Mouse (Mus musculus) hindbrain, embryonic 13.5 days (tissue): Measurements from ENCODE around the gene Eogt. TPM values are rescaled to one million over a fixed set of nuclear protein-coding genes. Genes with fewer than 3 reads are reported as not detected.

Source experiments
- ATAC-seq: fragments of 200-750 bp; cut with Nextera tagmentation; 2 replicates; pipeline ENCODE4 v1.8.0; 2017; ENCODE audit warnings: moderate TSS enrichment; ENCODE audit not compliant: low FRiP score
- H3K27ac ChIP-seq: fragments of 300-500 bp; sonication (generic); 2 replicates; pipeline ENCODE4 v1.5.1; 2015; ENCODE audit warnings: inconsistent platforms, mild to moderate bottlenecking, moderate library complexity
- H3K27me3 ChIP-seq: fragments of 300-500 bp; sonication (generic); 2 replicates; pipeline ENCODE4 v1.6.1; 2015; ENCODE audit warnings: mild to moderate bottlenecking, inconsistent platforms
- H3K36me3 ChIP-seq: fragments of 300-500 bp; sonication (generic); 2 replicates; pipeline ENCODE4 v1.6.1; 2015; ENCODE audit warnings: mild to moderate bottlenecking, inconsistent platforms
- H3K4me1 ChIP-seq: fragments of 300-500 bp; sonication (generic); replicated peaks from 2 replicates; pipeline ENCODE4 v1.6.1; 2015; ENCODE audit warnings: inconsistent platforms
- H3K4me2 ChIP-seq: fragments of 300-500 bp; sonication (generic); 2 replicates; pipeline ENCODE4 v1.6.1; 2015; ENCODE audit warnings: inconsistent platforms, mild to moderate bottlenecking, moderate library complexity
- H3K4me3 ChIP-seq: fragments of 300-500 bp; sonication (generic); 2 replicates; pipeline ENCODE4 v1.5.1; 2015; ENCODE audit warnings: mild to moderate bottlenecking, inconsistent platforms
- H3K9ac ChIP-seq: fragments of 300-500 bp; sonication (generic); 2 replicates; pipeline ENCODE4 v1.6.1; 2015; ENCODE audit warnings: mild to moderate bottlenecking, inconsistent platforms
- H3K9me3 ChIP-seq: fragments of 300-500 bp; sonication (generic); 2 replicates; pipeline ENCODE4 v1.6.1; 2016; ENCODE audit warnings: inconsistent platforms
- WGBS: fragments of 180-500 bp; shearing (Covaris S2); methylation state at CpG from one replicate; pipeline ENCODE4 v1.1.7; 2015; 5-methylcytosine and 5-hydroxymethylcytosine counted together
- polyA plus RNA-seq: library from polyadenylated mRNA; unstranded; fragments of >200 nt; fragmentation: Nextera tagmentation; extraction: Ambion mirVana; gene quantifications from 2 replicates; pipeline ENCODE4 v1.2.1, GENCODE M21; 2015

Gene Eogt
- polyA plus RNA-seq, result 9.3 and 9.7 TPM in 2 replicates

- H3K27ac ChIP-seq, result peak within 1 kb of the TSS; percentile 91
- H3K36me3 ChIP-seq, result peaks cover 3% of the 10 kb centered on the region
- no peaks in the 10 kb centered on the region for H3K9me3 ChIP-seq
- peak within 1 kb of the TSS; percentile 96 for H3K4me2 ChIP-seq
- peak within 1 kb of the TSS; percentile 67 for H3K4me3 ChIP-seq
- H3K4me1 ChIP-seq, result peaks cover 30% of the 10 kb centered on the region
- WGBS, result under 1% methylated on average over 54 of the region's 56 CpGs
- no peaks in the 10 kb centered on the region for H3K27me3 ChIP-seq
- peak within 1 kb of the TSS; percentile 90 for H3K9ac ChIP-seq
- ATAC-seq, result peak; percentile 84
Measured at GRCm38 (mm10) chr6:97148383-97149251, at the start of gene Eogt. Gene Eogt (minus strand): TSS chr6:97149182.

DNA sequence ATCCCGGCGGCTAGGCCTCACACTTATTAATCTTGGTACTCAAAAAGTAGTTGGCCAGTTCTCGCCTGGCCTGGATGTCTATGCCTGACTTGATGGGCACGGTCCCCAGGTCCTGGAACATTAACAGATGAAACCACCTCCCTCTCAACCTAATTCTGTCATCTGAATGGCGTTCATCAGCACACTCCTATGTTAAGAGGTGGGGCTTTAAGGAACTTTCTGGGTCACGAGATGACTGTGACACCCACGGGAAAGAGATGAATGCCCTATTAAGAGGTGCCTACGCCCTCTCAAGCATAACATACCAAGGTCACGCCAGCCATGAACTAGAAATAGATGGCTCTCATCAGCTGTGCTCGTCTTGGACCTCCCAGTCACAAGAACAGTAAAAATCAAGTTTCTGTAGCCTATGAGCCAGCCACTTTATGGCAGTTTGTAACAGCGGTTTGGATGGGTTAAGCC is 30.4 kb upstream of the Eogt start:
- peak overlapping the region; percentile 93 for H3K4me3 ChIP-seq
- peaks cover 25% of the 10 kb centered on the region for H3K36me3 ChIP-seq
- H3K4me1 ChIP-seq, result peaks cover 24% of the 10 kb centered on the region
- peak overlapping the region; percentile 60 for H3K4me2 ChIP-seq
- H3K9ac ChIP-seq, result peak overlapping the region; percentile 94
- 9% methylated on average over 11 of the region's 11 CpGs for WGBS
- ATAC-seq, result peak; percentile 72
- no peaks in the 10 kb centered on the region for H3K9me3 ChIP-seq
- no peaks in the 10 kb centered on the region for H3K27me3 ChIP-seq
- peak overlapping the region; percentile 91 for H3K27ac ChIP-seq

DNA sequence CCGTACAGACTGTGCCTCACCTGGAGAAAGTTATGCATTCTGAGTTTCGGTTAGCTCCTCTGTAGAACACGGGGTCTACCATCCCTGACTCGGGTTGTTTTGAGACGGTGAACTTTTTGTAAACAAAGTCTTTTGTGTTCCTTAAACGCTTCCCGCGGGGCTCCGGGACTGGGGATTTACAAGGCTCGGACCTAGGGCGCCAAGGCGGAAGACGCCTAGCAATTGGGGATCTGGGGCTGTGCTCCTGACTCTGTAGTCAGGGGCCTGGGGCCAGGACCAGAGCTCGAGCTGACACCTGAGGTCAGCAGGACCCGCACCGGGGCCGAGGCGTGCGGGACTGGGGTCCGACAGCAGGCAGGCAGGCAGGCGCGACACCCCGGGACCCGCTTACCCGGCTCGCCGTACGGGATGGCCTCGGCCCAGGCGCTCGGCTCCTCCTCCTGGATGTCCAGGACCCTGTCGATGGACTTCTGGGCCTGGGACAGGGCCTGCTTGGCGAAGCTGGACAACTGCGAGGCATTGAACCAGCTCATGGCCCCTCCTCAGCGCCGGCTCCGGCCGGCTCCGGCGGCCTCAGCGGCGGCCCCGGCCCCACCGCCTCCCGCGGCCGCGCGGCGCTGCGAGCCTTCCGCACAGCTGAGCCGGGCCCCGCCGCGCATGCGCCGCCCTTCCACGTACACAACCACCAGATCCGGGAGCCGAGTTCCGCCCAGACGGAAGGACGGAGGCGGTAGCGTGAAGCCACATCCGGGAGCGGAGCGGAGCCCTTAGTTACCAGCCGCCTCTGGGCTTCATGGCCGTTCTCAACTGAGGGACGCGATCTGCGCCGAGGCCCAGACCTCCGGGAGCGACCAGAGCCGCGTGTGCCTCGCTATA is 29.7 kb upstream of the Eogt start, which contains the start of gene Tmf1:
Gene Tmf1 (minus strand): TSS at position 632 of the 876 bp plus-strand sequence.
- ATAC-seq, result peak; percentile 98

DNA sequence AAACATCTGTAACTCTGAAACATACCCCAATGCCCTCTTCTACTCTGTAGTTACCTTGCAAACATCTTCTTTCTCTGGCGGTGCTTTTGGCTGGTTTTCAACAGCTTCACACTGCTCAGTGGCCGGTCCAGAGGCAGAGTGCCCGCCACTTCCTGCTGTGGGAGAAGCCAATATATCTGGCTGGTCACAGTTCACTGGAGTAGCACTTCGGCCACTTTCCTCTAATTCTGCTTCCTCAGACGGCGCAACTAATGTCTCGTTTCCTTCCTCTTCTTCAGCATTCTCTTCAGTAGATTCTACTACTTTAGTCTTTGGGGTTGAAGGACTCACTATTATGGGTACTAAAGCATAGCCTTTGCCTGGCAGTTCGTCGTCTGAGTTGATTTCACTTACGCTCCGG is 26.7 kb upstream of the Eogt start:
- H3K36me3 ChIP-seq, result peaks cover 33% of the 10 kb centered on the region
- no peak overlapping the region for H3K9ac ChIP-seq
- H3K4me3 ChIP-seq, result no peak overlapping the region
- no peak for ATAC-seq
- 80% methylated on average over 11 of the region's 11 CpGs for WGBS
- no peak overlapping the region for H3K27ac ChIP-seq
- H3K9me3 ChIP-seq, result no peaks in the 10 kb centered on the region
- no peaks in the 10 kb centered on the region for H3K27me3 ChIP-seq
- peaks cover 24% of the 10 kb centered on the region for H3K4me1 ChIP-seq
- no peak overlapping the region for H3K4me2 ChIP-seq

More for the DNA sequence above, 29.7 kb upstream of the Eogt start, which contains the start of gene Tmf1:
- Histone ChIP-seq H3K4me2 (peak within 1 kb of the TSS; percentile 60), H3K4me3 (peak within 1 kb of the TSS; percentile 93), H3K9me3 (no peaks in the 10 kb centered on the region), H3K9ac (peak within 1 kb of the TSS; percentile 94), H3K4me1 (peaks cover 24% of the 10 kb centered on the region), H3K27me3 (no peaks in the 10 kb centered on the region), H3K27ac (peak within 1 kb of the TSS; percentile 91), H3K36me3 (peaks cover 22% of the 10 kb centered on the region)
- WGBS, result under 1% methylated on average over 72 of the region's 80 CpGs

DNA sequence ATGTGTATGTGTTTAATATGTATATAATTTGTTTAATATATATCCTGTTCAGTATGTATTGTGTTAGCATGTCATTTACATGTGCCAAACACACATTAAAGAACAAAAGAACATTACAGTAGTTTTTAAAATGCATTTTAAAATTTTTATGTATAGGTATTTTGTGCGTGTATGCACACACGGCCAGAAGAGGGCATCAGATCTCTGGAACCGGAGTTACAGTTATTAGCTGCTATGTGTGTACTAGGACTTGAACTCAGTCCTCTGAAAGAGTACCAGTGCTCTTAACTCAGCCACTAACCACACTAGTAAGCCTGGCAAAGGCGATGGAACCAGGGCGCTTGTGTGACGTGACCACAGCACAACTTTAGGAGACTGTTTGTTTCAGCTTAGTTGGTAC is 1.2 kb upstream of the Eogt start:
- ATAC-seq, result no peak
- no peak overlapping the region for H3K4me2 ChIP-seq
- WGBS, result 82% methylated on average over 6 of the region's 6 CpGs
- H3K27me3 ChIP-seq, result no peaks in the 10 kb centered on the region
- H3K4me1 ChIP-seq, result peaks cover 25% of the 10 kb centered on the region
- H3K9ac ChIP-seq, result no peak overlapping the region
- no peak overlapping the region for H3K4me3 ChIP-seq
- H3K36me3 ChIP-seq, result peaks cover 3% of the 10 kb centered on the region
- no peaks in the 10 kb centered on the region for H3K9me3 ChIP-seq
- no peak overlapping the region for H3K27ac ChIP-seq

- ATAC-seq, result no peak
- Histone ChIP-seq H3K4me2 (no peak overlapping the region), H3K36me3 (peaks cover 3% of the 10 kb centered on the region), H3K27me3 (no peaks in the 10 kb centered on the region), H3K9ac (no peak overlapping the region), H3K27ac (no peak overlapping the region), H3K4me3 (no peak overlapping the region), H3K9me3 (no peaks in the 10 kb centered on the region), H3K4me1 (peaks cover 25% of the 10 kb centered on the region)
- 90% methylated on average over 2 of the region's 2 CpGs for WGBS
Measured at GRCm38 (mm10) chr6:97149721-97150120, 739 bp upstream of the Eogt start.

DNA sequence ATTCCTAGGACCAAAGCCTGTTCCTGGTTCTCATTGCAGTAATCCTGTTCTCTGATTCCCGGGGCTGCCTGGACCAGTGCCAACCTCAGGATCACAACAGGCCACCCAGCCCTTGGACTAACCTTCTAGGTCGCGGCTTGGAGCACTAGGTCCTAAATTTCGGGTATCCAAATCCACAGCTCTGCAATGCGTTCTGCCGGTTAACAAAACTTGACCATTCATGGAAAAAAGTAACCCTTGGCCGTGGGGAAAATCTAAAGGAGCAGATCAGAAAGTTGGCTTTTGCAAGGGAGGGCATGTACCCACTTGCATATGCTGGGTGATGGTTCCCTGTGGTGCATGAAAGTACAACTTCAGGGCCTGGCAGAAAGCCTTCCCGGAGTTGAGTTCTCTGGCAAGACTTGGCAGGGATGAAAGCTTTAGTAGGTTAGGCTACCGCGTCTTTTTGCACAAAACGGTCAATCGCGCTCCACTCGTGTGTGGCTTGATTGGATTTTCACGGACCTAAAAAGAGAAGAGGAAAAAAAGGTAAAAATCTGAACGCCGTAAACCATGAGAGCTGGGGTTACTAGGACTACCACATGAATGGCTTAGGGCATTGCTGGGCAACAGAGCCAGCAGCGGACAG is 1.1 kb downstream of the Eogt start:
- no peaks in the 10 kb centered on the region for H3K9me3 ChIP-seq
- peaks cover 3% of the 10 kb centered on the region for H3K36me3 ChIP-seq
- H3K4me1 ChIP-seq, result peaks cover 30% of the 10 kb centered on the region
- H3K4me2 ChIP-seq, result peak overlapping the region; percentile 96
- no peaks in the 10 kb centered on the region for H3K27me3 ChIP-seq
- WGBS, result 21% methylated on average over 18 of the region's 18 CpGs
- peak overlapping the region; percentile 91 for H3K27ac ChIP-seq
- H3K9ac ChIP-seq, result peak overlapping the region; percentile 90
- peak overlapping the region; percentile 67 for H3K4me3 ChIP-seq
- ATAC-seq, result peak; percentile 65

DNA sequence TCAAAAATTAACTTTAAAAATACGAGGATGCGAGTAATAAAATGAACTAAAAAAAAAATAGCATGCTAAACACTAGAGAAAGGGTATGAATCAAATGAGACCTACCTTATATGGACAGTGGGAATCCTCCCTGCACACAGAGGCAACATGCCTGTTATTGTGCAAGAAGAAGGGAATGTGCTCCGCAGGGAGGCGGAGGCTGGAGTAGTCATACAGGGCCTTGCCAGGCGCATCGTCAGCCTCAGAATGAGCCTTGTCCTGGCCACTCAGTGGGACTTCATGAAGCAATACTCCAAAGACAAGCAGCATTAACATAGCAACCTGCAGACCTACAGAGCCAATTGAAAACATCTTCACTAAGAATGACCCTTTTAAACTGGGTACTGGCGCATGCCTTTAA is 3.8 kb downstream of the Eogt start:
- no peak overlapping the region for H3K4me3 ChIP-seq
- H3K4me2 ChIP-seq, result no peak overlapping the region
- peaks cover 30% of the 10 kb centered on the region for H3K4me1 ChIP-seq
- WGBS, result 88% methylated on average over 7 of the region's 7 CpGs
- no peak overlapping the region for H3K27ac ChIP-seq
- ATAC-seq, result no peak
- H3K36me3 ChIP-seq, result peaks cover under 1% of the 10 kb centered on the region; the same call in 1 of the 2 replicates
- H3K27me3 ChIP-seq, result no peaks in the 10 kb centered on the region
- H3K9me3 ChIP-seq, result no peaks in the 10 kb centered on the region
- H3K9ac ChIP-seq, result no peak overlapping the region

DNA sequence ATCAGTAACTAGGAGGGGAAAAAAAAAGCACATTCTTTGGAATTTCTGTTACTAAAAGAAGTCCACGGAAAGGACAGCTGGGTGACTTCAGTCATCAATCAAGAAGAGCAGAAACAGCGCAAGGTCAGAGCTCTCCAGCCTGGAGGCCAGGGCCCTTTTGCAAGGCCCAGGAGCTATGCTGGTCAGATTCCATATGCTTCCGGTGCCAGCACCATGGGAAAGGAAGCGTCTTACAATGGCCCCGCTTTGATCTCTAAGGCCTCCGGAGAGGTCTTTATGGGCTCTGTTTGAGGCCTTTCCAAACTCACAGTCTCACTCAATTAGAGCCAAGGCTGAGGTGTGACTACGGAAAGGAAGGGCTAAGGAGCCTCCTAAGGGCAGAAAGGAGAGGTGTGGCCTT is 4.6 kb downstream of the Eogt start:
- no peak overlapping the region for H3K27ac ChIP-seq

DNA sequence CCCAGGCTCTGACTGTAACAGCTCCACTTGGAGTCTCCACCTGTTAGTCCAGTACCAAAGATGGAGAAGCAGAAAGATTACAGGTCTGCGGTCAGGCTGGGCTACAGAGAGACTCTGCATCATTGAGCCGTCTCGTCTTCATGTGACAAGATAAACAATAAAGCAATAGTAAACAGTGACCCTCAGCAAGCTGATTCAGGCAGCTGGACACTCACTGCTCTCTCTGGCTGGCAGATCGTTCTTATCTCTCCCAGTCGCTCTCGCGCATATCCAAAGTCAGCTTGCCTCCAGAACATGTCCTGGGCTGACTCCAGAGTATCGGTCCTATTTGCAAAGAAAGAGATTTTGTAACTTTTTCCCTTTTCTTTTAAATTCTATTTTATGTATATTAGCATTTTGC is 6.4 kb downstream of the Eogt start:
- Histone ChIP-seq H3K4me1 (peaks cover 10% of the 10 kb centered on the region), H3K9ac (no peak overlapping the region)
- ATAC-seq, result no peak

More for the DNA sequence above, 4.6 kb downstream of the Eogt start:
- Histone ChIP-seq H3K9ac (no peak overlapping the region), H3K4me2 (no peak overlapping the region), H3K27me3 (no peaks in the 10 kb centered on the region), H3K4me3 (no peak overlapping the region), H3K9me3 (no peaks in the 10 kb centered on the region), H3K36me3 (peaks cover 8% of the 10 kb centered on the region), H3K4me1 (peaks cover 28% of the 10 kb centered on the region)
- WGBS, result 35% methylated on average over 7 of the region's 7 CpGs
- ATAC-seq, result no peak

GRCm38 (mm10) chr6:97141811-97142210 is 7.2 kb downstream of the Eogt start:
- no peaks in the 10 kb centered on the region for H3K9me3 ChIP-seq
- H3K4me3 ChIP-seq, result no peak overlapping the region
- 0 out of 2 replicates have a peak, but pooled peaks cover 5% of the 10 kb centered on the region for H3K4me1 ChIP-seq
- ATAC-seq, result no peak
- H3K27ac ChIP-seq, result no peak overlapping the region
- H3K27me3 ChIP-seq, result no peaks in the 10 kb centered on the region
- peaks cover 9% of the 10 kb centered on the region for H3K36me3 ChIP-seq
- WGBS, result 80% methylated on average over 7 of the region's 7 CpGs
- H3K4me2 ChIP-seq, result no peak overlapping the region
- H3K9ac ChIP-seq, result no peak overlapping the region

More for the DNA sequence above, 6.4 kb downstream of the Eogt start:
- H3K27ac ChIP-seq, result no peak overlapping the region
- WGBS, result 91% methylated on average over 8 of the region's 8 CpGs
- no peaks in the 10 kb centered on the region for H3K9me3 ChIP-seq
- no peak overlapping the region for H3K4me3 ChIP-seq
- no peak overlapping the region for H3K4me2 ChIP-seq
- H3K36me3 ChIP-seq, result peaks cover 9% of the 10 kb centered on the region
- H3K27me3 ChIP-seq, result no peaks in the 10 kb centered on the region
